Mouse (Mus musculus): ENCODE data around the gene Gm32717. TPM values are rescaled to one million over a fixed set of nuclear protein-coding genes. Genes with fewer than 3 reads are reported as not detected.
"Not testable (repeated sequence)": the region's sequence is repeated elsewhere in the genome, so short reads cannot be mapped to it uniquely, and the experiment has no call there.

Gm32717 gene
- not detected in 2 replicates for polyA plus RNA-seq (2014; fragmentation: Nextera tagmentation; extraction: Ambion mirVana)

- H3K27ac ChIP-seq (replicated peaks; ENCODE audit: low read depth, low read length); H3K4me2 ChIP-seq (ENCODE audit: low read depth, low read length); H3K4me1 ChIP-seq (ENCODE audit: control insufficient read depth, insufficient read depth, low read length); ATAC-seq (replicated peaks; ENCODE audit: insufficient number of reproducible peaks, low FRiP score, low TSS enrichment, low read depth); DNase-seq (ENCODE audit: low spot score); H3K27me3 ChIP-seq (ENCODE audit: control insufficient read depth, insufficient read depth, low read length); H3K9ac ChIP-seq (replicated peaks; ENCODE audit: low read length); H3K36me3 ChIP-seq (replicated peaks; ENCODE audit: control insufficient read depth, insufficient read depth, low read depth, low read length); H3K9me3 ChIP-seq (replicated peaks; ENCODE audit: control insufficient read depth, low read length); H3K4me3 ChIP-seq (ENCODE audit: low read depth, low read length): not testable (repeated sequence)
- no CpG with 5 or more reads among the region's 13 CpGs for WGBS
Observed at GRCm38 (mm10) chr10:118240680-118241079, at the start of gene Gm32717. Gene Gm32717, minus strand, starts transcription at chr10:118240780.

- H3K9me3 ChIP-seq (replicated peaks; ENCODE audit: control insufficient read depth, low read length); H3K4me2 ChIP-seq (ENCODE audit: low read depth, low read length); H3K27me3 ChIP-seq (ENCODE audit: control insufficient read depth, insufficient read depth, low read length); ATAC-seq (replicated peaks; ENCODE audit: insufficient number of reproducible peaks, low FRiP score, low TSS enrichment, low read depth); H3K36me3 ChIP-seq (replicated peaks; ENCODE audit: control insufficient read depth, insufficient read depth, low read depth, low read length); DNase-seq (ENCODE audit: low spot score); H3K27ac ChIP-seq (replicated peaks; ENCODE audit: low read depth, low read length); H3K9ac ChIP-seq (replicated peaks; ENCODE audit: low read length); H3K4me1 ChIP-seq (ENCODE audit: control insufficient read depth, insufficient read depth, low read length); H3K4me3 ChIP-seq (ENCODE audit: low read depth, low read length): not testable (repeated sequence)
- 63% methylated on average over 1 of the region's 5 CpGs for WGBS
Observed at GRCm38 (mm10) chr10:118283016-118283415, 42.4 kb upstream of the Gm32717 start.

DNA sequence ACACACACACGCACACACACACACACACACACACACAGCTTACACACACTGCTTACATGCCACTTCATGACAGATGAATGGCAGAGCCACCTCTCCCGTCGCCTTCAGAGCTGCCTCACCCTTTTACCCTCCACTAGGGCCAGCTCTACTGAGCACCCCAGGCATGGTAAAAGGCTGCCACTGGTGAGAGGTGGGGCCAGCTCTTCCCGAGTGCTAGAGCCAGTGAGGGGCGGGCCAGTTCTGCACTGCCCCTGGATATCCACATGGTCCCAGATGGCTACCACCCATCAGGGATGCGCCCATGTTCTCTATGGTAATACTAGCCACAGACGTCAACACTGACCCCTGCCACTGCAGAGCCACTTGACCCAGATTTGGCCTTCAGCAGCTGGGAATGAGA is 42.0 kb upstream of the Gm32717 start:
- DNase-seq (ENCODE audit: low spot score); H3K4me3 ChIP-seq (ENCODE audit: low read depth, low read length); H3K9ac ChIP-seq (replicated peaks; ENCODE audit: low read length); H3K4me1 ChIP-seq (ENCODE audit: control insufficient read depth, insufficient read depth, low read length); ATAC-seq (replicated peaks; ENCODE audit: insufficient number of reproducible peaks, low FRiP score, low TSS enrichment, low read depth); H3K27me3 ChIP-seq (ENCODE audit: control insufficient read depth, insufficient read depth, low read length); H3K27ac ChIP-seq (replicated peaks; ENCODE audit: low read depth, low read length); H3K4me2 ChIP-seq (ENCODE audit: low read depth, low read length); H3K9me3 ChIP-seq (replicated peaks; ENCODE audit: control insufficient read depth, low read length); H3K36me3 ChIP-seq (replicated peaks; ENCODE audit: control insufficient read depth, insufficient read depth, low read depth, low read length): not testable (repeated sequence)
- 80% methylated on average over 7 of the region's 7 CpGs for WGBS

DNA sequence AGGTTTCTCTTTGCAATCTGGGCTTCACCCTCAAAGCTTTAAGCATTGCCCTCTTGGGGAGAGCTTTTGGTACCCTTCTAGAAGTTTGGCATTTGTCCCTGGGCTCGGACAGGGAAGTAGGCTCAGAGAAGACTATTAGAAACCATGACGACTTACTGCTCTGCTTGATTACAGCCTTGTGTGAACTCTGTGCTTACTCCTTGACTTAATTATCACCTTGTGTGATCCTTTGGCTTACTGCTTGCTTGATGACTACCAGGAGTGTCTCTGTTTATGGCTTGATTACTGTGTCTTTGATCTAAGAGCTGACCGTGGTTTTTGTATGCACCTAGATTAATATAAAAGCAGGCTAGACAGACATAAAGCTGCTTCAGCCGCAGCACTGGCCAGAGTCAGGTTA is 37.5 kb upstream of the Gm32717 start:
- H3K27ac ChIP-seq (replicated peaks; ENCODE audit: low read depth, low read length); H3K4me3 ChIP-seq (ENCODE audit: low read depth, low read length); H3K36me3 ChIP-seq (replicated peaks; ENCODE audit: control insufficient read depth, insufficient read depth, low read depth, low read length); DNase-seq (ENCODE audit: low spot score); H3K9me3 ChIP-seq (replicated peaks; ENCODE audit: control insufficient read depth, low read length); H3K27me3 ChIP-seq (ENCODE audit: control insufficient read depth, insufficient read depth, low read length); ATAC-seq (replicated peaks; ENCODE audit: insufficient number of reproducible peaks, low FRiP score, low TSS enrichment, low read depth); H3K4me1 ChIP-seq (ENCODE audit: control insufficient read depth, insufficient read depth, low read length); H3K4me2 ChIP-seq (ENCODE audit: low read depth, low read length); H3K9ac ChIP-seq (replicated peaks; ENCODE audit: low read length): not testable (repeated sequence)
- no CpG with 5 or more reads among the region's 4 CpGs for WGBS

DNA sequence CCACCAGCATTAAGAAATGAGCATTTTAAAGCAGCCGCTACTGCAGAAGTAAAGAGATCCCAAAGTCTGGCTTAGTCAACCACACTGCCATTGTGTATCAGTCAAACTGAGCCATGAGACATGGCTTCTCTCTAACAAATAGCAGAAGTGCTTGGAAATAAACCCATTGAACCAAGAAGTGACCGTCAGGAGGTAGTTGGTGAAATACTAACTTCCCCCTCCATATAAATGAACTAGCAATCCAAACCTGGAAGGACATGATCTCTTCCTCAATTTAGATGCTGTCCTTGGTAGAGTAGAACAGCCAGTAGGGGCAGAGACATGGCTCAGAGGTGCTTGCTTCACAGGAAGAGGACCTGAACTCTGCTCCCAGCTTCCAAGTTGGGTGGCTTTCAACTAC is 30.8 kb upstream of the Gm32717 start:
- H3K27ac ChIP-seq (replicated peaks; ENCODE audit: low read depth, low read length); H3K9ac ChIP-seq (replicated peaks; ENCODE audit: low read length); DNase-seq (ENCODE audit: low spot score); H3K36me3 ChIP-seq (replicated peaks; ENCODE audit: control insufficient read depth, insufficient read depth, low read depth, low read length); H3K4me1 ChIP-seq (ENCODE audit: control insufficient read depth, insufficient read depth, low read length); H3K4me3 ChIP-seq (ENCODE audit: low read depth, low read length); H3K9me3 ChIP-seq (replicated peaks; ENCODE audit: control insufficient read depth, low read length); H3K27me3 ChIP-seq (ENCODE audit: control insufficient read depth, insufficient read depth, low read length); ATAC-seq (replicated peaks; ENCODE audit: insufficient number of reproducible peaks, low FRiP score, low TSS enrichment, low read depth); H3K4me2 ChIP-seq (ENCODE audit: low read depth, low read length): not testable (repeated sequence)
- WGBS = no CpG with 5 or more reads among the region's 2 CpGs

DNA sequence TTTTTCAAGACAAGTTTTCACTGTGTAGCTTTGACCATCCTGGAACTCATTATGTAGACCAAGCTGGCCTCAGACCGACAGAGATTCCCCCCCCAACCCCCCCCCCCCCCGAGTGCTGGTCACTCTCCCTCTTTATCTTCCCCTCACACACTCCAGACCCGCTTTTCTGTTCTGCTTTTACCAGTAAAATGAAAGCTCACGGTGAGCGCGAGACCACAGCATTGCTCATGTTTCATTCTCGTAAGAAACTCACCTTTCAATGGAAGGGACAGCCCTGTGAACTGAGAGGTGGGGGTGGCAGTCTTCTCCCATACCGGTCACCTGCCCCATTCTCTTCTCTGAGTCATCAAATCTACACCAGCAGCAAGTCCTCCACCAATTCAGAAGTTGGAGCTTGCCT is 28.2 kb upstream of the Gm32717 start:
- H3K4me1 ChIP-seq (ENCODE audit: control insufficient read depth, insufficient read depth, low read length); H3K36me3 ChIP-seq (replicated peaks; ENCODE audit: control insufficient read depth, insufficient read depth, low read depth, low read length); ATAC-seq (replicated peaks; ENCODE audit: insufficient number of reproducible peaks, low FRiP score, low TSS enrichment, low read depth); H3K9ac ChIP-seq (replicated peaks; ENCODE audit: low read length); H3K4me2 ChIP-seq (ENCODE audit: low read depth, low read length); H3K9me3 ChIP-seq (replicated peaks; ENCODE audit: control insufficient read depth, low read length); H3K4me3 ChIP-seq (ENCODE audit: low read depth, low read length); H3K27ac ChIP-seq (replicated peaks; ENCODE audit: low read depth, low read length); DNase-seq (ENCODE audit: low spot score); H3K27me3 ChIP-seq (ENCODE audit: control insufficient read depth, insufficient read depth, low read length): not testable (repeated sequence)
- WGBS = 33% methylated on average over 1 of the region's 8 CpGs

DNA sequence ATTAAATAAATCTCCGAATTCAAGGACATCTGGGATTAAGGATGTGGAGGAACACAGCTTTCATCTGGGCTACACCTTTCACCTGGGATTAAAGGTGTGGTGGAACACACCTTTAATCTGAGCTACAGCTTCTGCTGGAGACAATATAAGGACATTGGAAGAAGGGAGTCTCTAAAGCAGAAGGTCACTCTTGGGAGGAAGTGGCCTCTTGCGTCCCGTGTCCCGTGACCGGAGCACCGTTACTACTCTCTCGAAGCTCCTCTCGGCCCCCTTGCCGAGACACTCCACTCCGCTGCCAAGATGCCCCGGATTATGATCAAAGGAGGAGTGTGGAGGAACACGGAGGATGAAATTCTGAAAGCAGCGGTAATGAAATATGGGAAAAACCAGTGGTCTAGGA is 17.8 kb upstream of the Gm32717 start, which contains the start of gene Gm32802:
Gene Gm32802 (plus strand): TSS at position 301 of the 400 bp plus-strand sequence.
- not testable (repeated sequence) for H3K27ac ChIP-seq (replicated peaks; ENCODE audit: low read depth, low read length); H3K9ac ChIP-seq (replicated peaks; ENCODE audit: low read length); ATAC-seq (replicated peaks; ENCODE audit: insufficient number of reproducible peaks, low FRiP score, low TSS enrichment, low read depth); H3K27me3 ChIP-seq (ENCODE audit: control insufficient read depth, insufficient read depth, low read length); H3K4me2 ChIP-seq (ENCODE audit: low read depth, low read length); H3K4me1 ChIP-seq (ENCODE audit: control insufficient read depth, insufficient read depth, low read length); DNase-seq (ENCODE audit: low spot score); H3K4me3 ChIP-seq (ENCODE audit: low read depth, low read length); H3K9me3 ChIP-seq (replicated peaks; ENCODE audit: control insufficient read depth, low read length); H3K36me3 ChIP-seq (replicated peaks; ENCODE audit: control insufficient read depth, insufficient read depth, low read depth, low read length)
- no CpG with 5 or more reads among the region's 13 CpGs for WGBS

DNA sequence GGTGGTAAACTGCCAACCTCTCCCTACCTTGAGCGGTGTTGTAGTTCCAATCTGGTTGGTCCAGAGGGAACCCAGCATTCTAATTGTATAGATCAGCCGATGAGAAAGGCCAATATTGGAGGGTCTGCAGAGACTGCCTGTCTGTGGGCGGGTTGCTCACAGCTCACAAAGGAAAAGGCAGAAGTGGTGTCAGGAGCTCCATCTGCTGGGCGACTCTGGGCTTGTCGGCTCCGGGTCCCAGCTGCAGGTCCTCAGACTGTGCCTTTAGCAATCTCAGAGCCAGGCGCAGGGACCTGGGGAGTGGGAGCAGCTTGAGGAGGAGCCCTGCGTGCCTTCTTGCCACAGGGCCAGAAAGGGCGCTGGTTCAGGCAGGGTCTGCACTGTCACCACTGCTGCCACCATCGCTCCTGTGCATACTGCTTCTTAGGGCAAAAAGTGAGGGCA is 10.3 kb upstream of the Gm32717 start:
- no peaks in the 10 kb centered on the region for H3K36me3 ChIP-seq (replicated peaks; ENCODE audit: control insufficient read depth, insufficient read depth, low read depth, low read length)
- H3K4me2 ChIP-seq (ENCODE audit: low read depth, low read length) = no peak overlapping the region
- no peak overlapping the region for H3K4me3 ChIP-seq (ENCODE audit: low read depth, low read length)
- H3K9me3 ChIP-seq (replicated peaks; ENCODE audit: control insufficient read depth, low read length) = no peaks in the 10 kb centered on the region
- no peak overlapping the region for H3K9ac ChIP-seq (replicated peaks; ENCODE audit: low read length)
- peak; percentile 75 for DNase-seq (ENCODE audit: low spot score)
- H3K27me3 ChIP-seq (ENCODE audit: control insufficient read depth, insufficient read depth, low read length) = no peaks in the 10 kb centered on the region
- peak; percentile 85; the same call in 1 of the 2 replicates for ATAC-seq (replicated peaks; ENCODE audit: insufficient number of reproducible peaks, low FRiP score, low TSS enrichment, low read depth)
- no peak overlapping the region for H3K27ac ChIP-seq (replicated peaks; ENCODE audit: low read depth, low read length)
- 45% methylated on average over 10 of the region's 10 CpGs for WGBS
- no peaks in the 10 kb centered on the region for H3K4me1 ChIP-seq (ENCODE audit: control insufficient read depth, insufficient read depth, low read length)

Measured in embryonic facial prominence, embryonic 11.5 days (tissue).